Mouse (Mus musculus) gastrocnemius, postnatal 36 days (tissue): ENCODE measurements around the gene Saal1. TPM values are rescaled to one million over a fixed set of nuclear protein-coding genes. Genes with fewer than 3 reads are reported as not detected.

Experiments
- total RNA-seq, 2 experiments: library from RNA; stranded (reverse); gene quantifications; 2 replicates each; pipeline ENCODE4 v1.2.3; 2021

Gene Saal1
- total RNA-seq, 2 experiments from 2014 or later, result 2.6 to 2.7 TPM

Other genes with a start within 250 kb of the Saal1 start
- gene Sergef, start 70.9 kb downstream of the Saal1 start, total RNA-seq, result 1 to 10 TPM; 3.0 to 3.1 TPM
- gene Tph1, start 38.1 kb downstream of the Saal1 start, total RNA-seq, result under 1 TPM; 0.69 to 0.79 TPM
- not detected for gene Saa3, start 5.0 kb upstream of the Saal1 start, total RNA-seq
- gene Saa4, start 21.9 kb upstream of the Saal1 start, total RNA-seq, result not detected
- not detected for gene Saa1, start 32.3 kb upstream of the Saal1 start, total RNA-seq
- not detected for gene Saa2, start 41.1 kb upstream of the Saal1 start, total RNA-seq
- gene Hps5, start 85.4 kb upstream of the Saal1 start, total RNA-seq, result 10 to 100 TPM in 1 of 2 experiments, 1 to 10 TPM in 1; 8.7 to 12.2 TPM
- 10 to 100 TPM; 14.0 to 14.8 TPM for gene Gtf2h1, start 85.4 kb upstream of the Saal1 start, total RNA-seq
- 1,000 to 10,000 TPM; 2,924 to 3,276 TPM for gene Ldha, start 130.8 kb upstream of the Saal1 start, total RNA-seq
- not detected for gene Ldhc, start 150.5 kb upstream of the Saal1 start, total RNA-seq
- 10 to 100 TPM; 47.2 to 50.3 TPM for gene Tsg101, start 209.3 kb upstream of the Saal1 start, total RNA-seq
- gene Uevld, start 247.8 kb upstream of the Saal1 start, total RNA-seq, result 1 to 10 TPM; 9.0 to 9.6 TPM